Comparison of ENCODE assay signal across 8 mouse cellular contexts in genomic region chr15:61395296-61395826, GRCm38 (mm10).
DNase-seq lines count a peak whose midpoint lies in the region; ATAC-seq and TF ChIP-seq lines count a peak whose summit lies in the region.

No protein-coding gene starts in this region.

- 6% methylated on average over 8 of the region's 8 CpGs for WGBS in forebrain, embryonic 16.5 days
- WGBS in hindbrain, embryonic 15.5 days, result 10% methylated on average over 8 of the region's 8 CpGs
- 21% methylated on average over 8 of the region's 8 CpGs for WGBS in liver, adult 2 months
- 10% methylated on average over 8 of the region's 8 CpGs for WGBS in neural tube, embryonic 14.5 days

- no peaks in the 10 kb centered on the region for H3K27me3 ChIP-seq in forebrain, embryonic 16.5 days (replicated peaks; ENCODE audit: control insufficient read depth, insufficient read depth, low read length)
- no peaks in the 10 kb centered on the region for H3K27me3 ChIP-seq in hindbrain, embryonic 15.5 days
- H3K27me3 ChIP-seq in liver, adult 2 months (ENCODE audit: control insufficient read depth, insufficient read depth, low read length), result no peaks in the 10 kb centered on the region
- no peaks in the 10 kb centered on the region for H3K27me3 ChIP-seq in neural tube, embryonic 14.5 days (ENCODE audit: control insufficient read depth, insufficient read depth, low read length)

- no peaks in the 10 kb centered on the region for H3K79me2 ChIP-seq in liver, adult 2 months (ENCODE audit: control insufficient read depth, insufficient read depth, low read length)

- H3K9me3 ChIP-seq in forebrain, embryonic 16.5 days (ENCODE audit: control insufficient read depth, low read length), result no peaks in the 10 kb centered on the region
- H3K9me3 ChIP-seq in hindbrain, embryonic 15.5 days, result no peaks in the 10 kb centered on the region
- H3K9me3 ChIP-seq in neural tube, embryonic 14.5 days (ENCODE audit: control insufficient read depth, low read length), result no peaks in the 10 kb centered on the region

- H3K36me3 ChIP-seq in forebrain, embryonic 16.5 days (ENCODE audit: control insufficient read depth, insufficient read depth), result no peaks in the 10 kb centered on the region
- H3K36me3 ChIP-seq in hindbrain, embryonic 15.5 days, result no peaks in the 10 kb centered on the region
- H3K36me3 ChIP-seq in liver, adult 2 months (ENCODE audit: control insufficient read depth, insufficient read depth, low read length), result no peaks in the 10 kb centered on the region
- no peaks in the 10 kb centered on the region for H3K36me3 ChIP-seq in neural tube, embryonic 14.5 days (ENCODE audit: control insufficient read depth, insufficient read depth, low read length)

- peak overlapping the region; percentile 37 for H3K27ac ChIP-seq in forebrain, embryonic 16.5 days (ENCODE audit: low read length)
- no peak overlapping the region for H3K27ac ChIP-seq in hindbrain, embryonic 15.5 days (replicated peaks)
- H3K27ac ChIP-seq in liver, adult 2 months (replicated peaks; ENCODE audit: insufficient read depth, low read depth, low read length), result no peak overlapping the region; the same call in 1 of the 2 replicates
- H3K27ac ChIP-seq in neural tube, embryonic 14.5 days (ENCODE audit: low read depth, low read length), result no peak overlapping the region

- H3K9ac ChIP-seq in forebrain, embryonic 16.5 days (replicated peaks; ENCODE audit: low read depth, low read length), result no peak overlapping the region
- no peak overlapping the region for H3K9ac ChIP-seq in hindbrain, embryonic 15.5 days
- H3K9ac ChIP-seq in liver, adult 2 months (ENCODE audit: low read depth, low read length), result no peak overlapping the region
- H3K9ac ChIP-seq in neural tube, embryonic 14.5 days (replicated peaks; ENCODE audit: low read depth, low read length), result no peak overlapping the region

- peaks cover 11% of the 10 kb centered on the region for H3K4me1 ChIP-seq in forebrain, embryonic 16.5 days (replicated peaks; ENCODE audit: control insufficient read depth, insufficient read depth, low read length)
- H3K4me1 ChIP-seq in hindbrain, embryonic 15.5 days (replicated peaks), result 0 out of 2 replicates have a peak, but pooled peaks cover 11% of the 10 kb centered on the region
- H3K4me1 ChIP-seq in liver, adult 2 months (ENCODE audit: control insufficient read depth, insufficient read depth, low read length), result no peaks in the 10 kb centered on the region; the same call in 1 of the 2 replicates
- H3K4me1 ChIP-seq in neural tube, embryonic 14.5 days (ENCODE audit: control insufficient read depth, insufficient read depth, low read length), result 0 out of 2 replicates have a peak, but pooled peaks cover 4% of the 10 kb centered on the region

- H3K4me3 ChIP-seq in forebrain, embryonic 16.5 days (replicated peaks; ENCODE audit: low read length), result no peak overlapping the region
- H3K4me3 ChIP-seq in hindbrain, embryonic 15.5 days, result no peak overlapping the region
- H3K4me3 ChIP-seq in liver, adult 2 months (ENCODE audit: insufficient read depth, low read depth, low read length), result no peak overlapping the region
- no peak overlapping the region for H3K4me3 ChIP-seq in neural tube, embryonic 14.5 days (ENCODE audit: low read depth, low read length)

- TF ChIP-seq CTCF in liver, adult 2 months (IDR thresholded peaks at IDR 0.05; ENCODE audit: low read depth, low read length), result no peak

- peak; percentile 95 for ATAC-seq in forebrain, embryonic 16.5 days
- ATAC-seq in hindbrain, embryonic 15.5 days (ENCODE audit: low FRiP score, low read depth), result peak; percentile 80
- ATAC-seq in neural tube, embryonic 14.5 days (ENCODE audit: low read depth), result peak; percentile 75; the same call in 1 of the 2 replicates

- DNase-seq in ovary, adult 18-20 months (ENCODE audit: low spot score), result peak; percentile 4
- DNase-seq in ovary, postnatal 36 days (ENCODE audit: low spot score), result no peak
- DNase-seq in liver, adult 2 months (ENCODE audit: extremely low read depth, low read depth, low spot score), result peak; percentile 29
- no peak for DNase-seq in cerebellum, postnatal 14 days
- no peak for DNase-seq in cerebellum, postnatal 25 days

- no peak for TF ChIP-seq POLR2A in liver, adult 2 months (IDR thresholded peaks at IDR 0.05; ENCODE audit: extremely low read depth, insufficient read depth, low read length)

- H3K4me2 ChIP-seq in forebrain, embryonic 16.5 days (ENCODE audit: low read length), result no peak overlapping the region
- H3K4me2 ChIP-seq in hindbrain, embryonic 15.5 days, result no peak overlapping the region
- no peak overlapping the region for H3K4me2 ChIP-seq in neural tube, embryonic 14.5 days (ENCODE audit: low read depth, low read length)

Comparison
In these comparisons a context has a peak if more than half of its experiments do, and no peak if none do; other contexts are left out.
1. DNase-seq: peak in ovary, adult 18-20 months (single experiment) and liver, adult 2 months (single experiment); none in ovary, postnatal 36 days (single experiment), cerebellum, postnatal 14 days (0 of 2) and cerebellum, postnatal 25 days (0 of 2).
2. Peak in every context shown above with its lines, with median percentiles within 50 percentile points of each other: ATAC-seq.